Mouse (Mus musculus) thymus, adult 2 months (tissue): Measurements from ENCODE around the gene Mapkap1. TPM values are rescaled to one million over a fixed set of nuclear protein-coding genes. Genes with fewer than 3 reads are reported as not detected.

Experiments used
- DNase-seq: peaks from one replicate; pipeline ENCODE4 v3.0.0; 2021
- H3K27ac ChIP-seq: fragments of 200-500 bp; 2 replicates; pipeline ENCODE4 v1.5.1; 2012; ENCODE audit warnings: low read length, control low read depth; ENCODE audit not compliant: control insufficient read depth, insufficient read depth
- H3K27me3 ChIP-seq: fragments of 200-500 bp; 2 replicates; pipeline ENCODE4 v1.6.1; 2012; ENCODE audit warnings: mild to moderate bottlenecking, low read length, moderate library complexity, mixed read lengths; ENCODE audit not compliant: control insufficient read depth, insufficient read depth
- H3K36me3 ChIP-seq: fragments of 200-500 bp; 2 replicates; pipeline ENCODE4 v1.6.1; 2012; ENCODE audit warnings: mild to moderate bottlenecking, low read length, moderate library complexity; ENCODE audit not compliant: control insufficient read depth, insufficient read depth
- H3K4me1 ChIP-seq: fragments of 200-500 bp; replicated peaks from 2 replicates; pipeline ENCODE4 v1.6.1; 2012; ENCODE audit warnings: low read length; ENCODE audit not compliant: control insufficient read depth, insufficient read depth
- H3K4me3 ChIP-seq: fragments of 200-500 bp; 2 replicates; pipeline ENCODE4 v1.5.1; 2012; ENCODE audit warnings: mild to moderate bottlenecking, low read length, control low read depth, moderate library complexity; ENCODE audit not compliant: control insufficient read depth, insufficient read depth
- CTCF ChIP-seq: fragments of 200-500 bp; IDR thresholded peaks from 2 replicates; pipeline ENCODE4 v1.5.1; 2012; ENCODE audit warnings: mild to moderate bottlenecking, control low read depth, low read length, moderate library complexity, borderline replicate concordance; ENCODE audit not compliant: control insufficient read depth, poor library complexity, insufficient read depth; ENCODE audit errors: extremely low read depth
- POLR2A ChIP-seq: fragments of 200-500 bp; IDR thresholded peaks from 2 replicates; pipeline ENCODE4 v1.6.1; 2012; ENCODE audit warnings: mild to moderate bottlenecking, low read length, control low read depth, moderate library complexity; ENCODE audit not compliant: control insufficient read depth, poor library complexity, insufficient read depth; ENCODE audit errors: extremely low read depth
- WGBS: fragments of 180-500 bp; shearing (Covaris S2); methylation state at CpG from one replicate; pipeline ENCODE4 v1.1.7; 2018; 5-methylcytosine and 5-hydroxymethylcytosine counted together
- polyA plus RNA-seq: library from polyadenylated mRNA; depleted of rRNA; stranded (reverse); fragments of >200 nt; gene quantifications from 2 replicates; pipeline ENCODE4 v1.2.3, GENCODE M21; 2012

Mapkap1 gene
- polyA plus RNA-seq, 1 experiment = 42.6 TPM

GRCm38 (mm10) chr2:34407596-34407995, 1.0 kb downstream of the Mapkap1 start:
- TF ChIP-seq CTCF (no peak), POLR2A (no peak)
- no peaks in the 10 kb centered on the region for H3K27me3 ChIP-seq
- H3K36me3 ChIP-seq = no peaks in the 10 kb centered on the region
- DNase-seq = no peak
- no peak overlapping the region for H3K27ac ChIP-seq
- 67% methylated on average over 7 of the region's 7 CpGs for WGBS
- H3K4me1 ChIP-seq = peaks cover 4% of the 10 kb centered on the region
- no peak overlapping the region for H3K4me3 ChIP-seq

- H3K4me1 ChIP-seq = peaks cover 4% of the 10 kb centered on the region
- no peak for DNase-seq
- H3K36me3 ChIP-seq = no peaks in the 10 kb centered on the region
- no peak overlapping the region for H3K27ac ChIP-seq
- TF ChIP-seq POLR2A (no peak), CTCF (no peak)
- H3K27me3 ChIP-seq = no peaks in the 10 kb centered on the region
- no peak overlapping the region for H3K4me3 ChIP-seq
- WGBS = 98% methylated on average over 10 of the region's 10 CpGs
Measured at GRCm38 (mm10) chr2:34408341-34408740, 1.8 kb downstream of the Mapkap1 start.

GRCm38 (mm10) chr2:34409741-34410340, 3.3 kb downstream of the Mapkap1 start:
- Histone ChIP-seq H3K4me3 (no peak overlapping the region), H3K4me1 (peaks cover 4% of the 10 kb centered on the region), H3K27ac (no peak overlapping the region), H3K36me3 (no peaks in the 10 kb centered on the region), H3K27me3 (no peaks in the 10 kb centered on the region)
- no peak for DNase-seq
- TF ChIP-seq POLR2A = no peak
- no peak for TF ChIP-seq CTCF
- WGBS = 94% methylated on average over 5 of the region's 5 CpGs

- H3K36me3 ChIP-seq = no peaks in the 10 kb centered on the region
- no peak for TF ChIP-seq POLR2A
- no peak for TF ChIP-seq CTCF
- 92% methylated on average over 1 of the region's 1 CpGs for WGBS
- no peaks in the 10 kb centered on the region for H3K27me3 ChIP-seq
- no peak for DNase-seq
- no peak overlapping the region for H3K4me3 ChIP-seq
- no peak overlapping the region for H3K27ac ChIP-seq
- H3K4me1 ChIP-seq = no peaks in the 10 kb centered on the region
Measured at GRCm38 (mm10) chr2:34420256-34420655, 13.7 kb downstream of the Mapkap1 start.

GRCm38 (mm10) chr2:34424186-34424585, 17.6 kb downstream of the Mapkap1 start:
- Histone ChIP-seq H3K4me1 (no peaks in the 10 kb centered on the region), H3K27me3 (no peaks in the 10 kb centered on the region), H3K4me3 (no peak overlapping the region), H3K36me3 (no peaks in the 10 kb centered on the region), H3K27ac (no peak overlapping the region)
- DNase-seq = no peak
- WGBS = 95% methylated on average over 3 of the region's 3 CpGs
- no peak for TF ChIP-seq POLR2A

GRCm38 (mm10) chr2:34425573-34426223, 19.1 kb downstream of the Mapkap1 start:
- Histone ChIP-seq H3K36me3 (no peaks in the 10 kb centered on the region), H3K27ac (no peak overlapping the region), H3K27me3 (no peaks in the 10 kb centered on the region), H3K4me1 (no peaks in the 10 kb centered on the region), H3K4me3 (no peak overlapping the region)
- no peak for DNase-seq
- TF ChIP-seq CTCF (no peak), POLR2A (no peak)
- WGBS = 94% methylated on average over 4 of the region's 4 CpGs
